Comparison of ENCODE assay signal across 8 mouse cellular contexts in the genomic region with DNA sequence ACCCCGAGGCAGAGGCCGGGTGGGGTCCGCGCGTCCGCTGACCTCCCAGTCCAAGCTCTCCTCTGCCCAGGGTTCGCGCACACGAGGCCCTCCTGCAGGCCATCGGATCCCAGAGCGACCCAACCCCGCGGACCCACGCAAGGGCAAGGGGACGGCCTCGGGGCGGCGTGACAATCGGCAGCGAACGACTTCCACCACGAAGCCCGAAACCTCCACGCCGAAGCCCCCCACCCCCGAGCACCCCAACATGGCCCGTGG. TPM values are rescaled to one million over a fixed set of nuclear protein-coding genes. Genes with fewer than 3 reads are reported as not detected.
DNase-seq lines count a peak whose midpoint lies in the region; ATAC-seq and TF ChIP-seq lines count a peak whose summit lies in the region.

No protein-coding gene starts in this region.

- no peak overlapping the region for H3K27ac ChIP-seq in forebrain, embryonic 13.5 days
- H3K27ac ChIP-seq in liver, embryonic 12.5 days: peak overlapping the region; percentile 97

- H3K4me3 ChIP-seq in C2C12 (ENCODE audit: insufficient read depth, poor library complexity, severe bottlenecking): peak overlapping the region; percentile 34
- peak overlapping the region; percentile 67 for H3K4me3 ChIP-seq in forebrain, embryonic 13.5 days
- H3K4me3 ChIP-seq in liver, embryonic 12.5 days: peak overlapping the region; percentile 80

- H3K4me2 ChIP-seq in forebrain, embryonic 13.5 days: peak overlapping the region; percentile 85
- peak overlapping the region; percentile 92 for H3K4me2 ChIP-seq in liver, embryonic 12.5 days

- H3K9me3 ChIP-seq in forebrain, embryonic 13.5 days (replicated peaks): no peaks in the 10 kb centered on the region
- no peaks in the 10 kb centered on the region for H3K9me3 ChIP-seq in liver, embryonic 12.5 days (replicated peaks)

- ATAC-seq in forebrain, embryonic 13.5 days: peak; percentile 69
- ATAC-seq in liver, embryonic 12.5 days: peak; percentile 35

- DNase-seq in gastrocnemius, adult 18-20 months (ENCODE audit: low spot score): peak; percentile 12
- no peak for DNase-seq in gastrocnemius, postnatal 25 days
- DNase-seq in right cerebral cortex, postnatal 25 days: no peak
- DNase-seq in spleen, postnatal 4 days (ENCODE audit: low spot score in 2 of 2): no peak
- DNase-seq in gastrocnemius, postnatal 14 days: no peak

- WGBS in forebrain, embryonic 13.5 days: 11% methylated on average over 27 of the region's 27 CpGs
- WGBS in liver, embryonic 12.5 days (ENCODE audit: insufficient replicate concordance): 8% methylated on average over 27 of the region's 27 CpGs

- peaks cover 11% of the 10 kb centered on the region; the same call in 1 of the 2 replicates for H3K4me1 ChIP-seq in forebrain, embryonic 13.5 days
- peaks cover 80% of the 10 kb centered on the region for H3K4me1 ChIP-seq in liver, embryonic 12.5 days

- no peaks in the 10 kb centered on the region for H3K79me3 ChIP-seq in C2C12 (ENCODE audit: low read depth)

- no peak for TF ChIP-seq CTCF in C2C12 (IDR thresholded peaks at IDR 0.05; ENCODE audit: control insufficient read depth, insufficient read depth, insufficient read length)

- peak overlapping the region; percentile 75 for H3K9ac ChIP-seq in forebrain, embryonic 13.5 days
- peak overlapping the region; percentile 96 for H3K9ac ChIP-seq in liver, embryonic 12.5 days

- no peaks in the 10 kb centered on the region for H3K79me2 ChIP-seq in C2C12 (ENCODE audit: control insufficient read depth, insufficient read depth)

- peak overlapping the region; percentile 81 for H3ac ChIP-seq in C2C12 (ENCODE audit: control insufficient read depth, insufficient read length, low read depth)

- no peaks in the 10 kb centered on the region for H3K27me3 ChIP-seq in C2C12 (ENCODE audit: control insufficient read depth, insufficient read depth, insufficient read length)
- peaks cover 46% of the 10 kb centered on the region for H3K27me3 ChIP-seq in forebrain, embryonic 13.5 days
- H3K27me3 ChIP-seq in liver, embryonic 12.5 days (replicated peaks): peaks cover 37% of the 10 kb centered on the region

- H3K36me3 ChIP-seq in C2C12 (ENCODE audit: control insufficient read depth, insufficient read depth): no peaks in the 10 kb centered on the region
- H3K36me3 ChIP-seq in forebrain, embryonic 13.5 days (ENCODE audit: poor library complexity, severe bottlenecking): no peaks in the 10 kb centered on the region
- no peaks in the 10 kb centered on the region for H3K36me3 ChIP-seq in liver, embryonic 12.5 days

- intact Hi-C loops in gastrocnemius, postnatal 14 days (cut with DNase I; ENCODE audit: low total_unique reads): no loop called here

TF ChIP-seq in C2C12, 6 proteins besides CTCF, POLR2A, EP300 and RAD21:
- TF ChIP-seq MYOG (IDR thresholded peaks at IDR 0.05; ENCODE audit: control insufficient read depth, extremely low read depth, insufficient read length): no peak
- no peak for TF ChIP-seq FOSL1 (IDR thresholded peaks at IDR 0.05; ENCODE audit: insufficient read depth, low read length, poor library complexity, severe bottlenecking)
- TF ChIP-seq CEBPB (IDR thresholded peaks at IDR 0.05; ENCODE audit: low read depth): no peak
- no peak for TF ChIP-seq USF1 (IDR thresholded peaks at IDR 0.05; ENCODE audit: low read depth)
- TF ChIP-seq MYOD1 (IDR thresholded peaks at IDR 0.05; ENCODE audit: control insufficient read depth, insufficient read length, low read depth): no peak
- no peak for TF ChIP-seq MAX (IDR thresholded peaks at IDR 0.05)

RNA-seq across cellular contexts. Expression of a gene that starts 0.3 kb away (rescaled TPM):
- 100 to 1,000 TPM in 1 of 2 experiments, 10 to 100 TPM in 1; 60.1 to 115 TPM for total RNA-seq in gastrocnemius, adult 18-20 months (2021)
- 100 to 1,000 TPM in 1 of 2 experiments, 10 to 100 TPM in 1; 62.5 to 147 TPM for total RNA-seq in gastrocnemius, postnatal 25 days (2021)
- polyA plus RNA-seq in C2C12 (2012; fragmentation: generic; extraction: Trizol): 7.1 TPM
- polyA plus RNA-seq in forebrain, embryonic 13.5 days (2015; fragmentation: Nextera tagmentation; extraction: Ambion mirVana): 3.0 and 3.6 TPM in 2 replicates
- polyA plus RNA-seq in liver, embryonic 12.5 days (2016; fragmentation: Nextera tagmentation; extraction: Ambion mirVana): 24.3 and 26.5 TPM in 2 replicates
- total RNA-seq in gastrocnemius, postnatal 14 days (2021): 10 to 100 TPM; 39.8 to 58.3 TPM

RNA-seq across cellular contexts. Expression of a gene that starts 35.3 kb away (rescaled TPM):
- total RNA-seq in gastrocnemius, adult 18-20 months (2021): 10 to 100 TPM; 19.0 to 21.6 TPM
- total RNA-seq in gastrocnemius, postnatal 25 days (2021): 10 to 100 TPM; 18.0 to 19.1 TPM
- 55.9 TPM for polyA plus RNA-seq in C2C12 (2012; fragmentation: generic; extraction: Trizol)
- polyA plus RNA-seq in forebrain, embryonic 13.5 days (2015; fragmentation: Nextera tagmentation; extraction: Ambion mirVana): 149 and 151 TPM in 2 replicates
- polyA plus RNA-seq in liver, embryonic 12.5 days (2016; fragmentation: Nextera tagmentation; extraction: Ambion mirVana): 124 and 127 TPM in 2 replicates
- 10 to 100 TPM; 18.4 to 22.7 TPM for total RNA-seq in gastrocnemius, postnatal 14 days (2021)

RNA-seq across cellular contexts. Expression of a gene that starts 37.3 kb away (rescaled TPM):
- under 1 TPM; 0.14 to 0.57 TPM for total RNA-seq in gastrocnemius, adult 18-20 months (2021)
- under 1 TPM; 0.32 to 0.33 TPM for total RNA-seq in gastrocnemius, postnatal 25 days (2021)
- 36.6 TPM for polyA plus RNA-seq in C2C12 (2012; fragmentation: generic; extraction: Trizol)
- polyA plus RNA-seq in forebrain, embryonic 13.5 days (2015; fragmentation: Nextera tagmentation; extraction: Ambion mirVana): 14.7 and 16.1 TPM in 2 replicates
- polyA plus RNA-seq in liver, embryonic 12.5 days (2016; fragmentation: Nextera tagmentation; extraction: Ambion mirVana): 0.24 and 0.30 TPM in 2 replicates
- under 1 TPM; 0.27 to 0.45 TPM for total RNA-seq in gastrocnemius, postnatal 14 days (2021)
